Mouse (Mus musculus): ENCODE data around the gene Ankrd17. TPM values are rescaled to one million over a fixed set of nuclear protein-coding genes. Genes with fewer than 3 reads are reported as not detected.

Ankrd17 gene
- polyA plus RNA-seq, 1 experiment from 2014 or later = 16.1 TPM

DNA sequence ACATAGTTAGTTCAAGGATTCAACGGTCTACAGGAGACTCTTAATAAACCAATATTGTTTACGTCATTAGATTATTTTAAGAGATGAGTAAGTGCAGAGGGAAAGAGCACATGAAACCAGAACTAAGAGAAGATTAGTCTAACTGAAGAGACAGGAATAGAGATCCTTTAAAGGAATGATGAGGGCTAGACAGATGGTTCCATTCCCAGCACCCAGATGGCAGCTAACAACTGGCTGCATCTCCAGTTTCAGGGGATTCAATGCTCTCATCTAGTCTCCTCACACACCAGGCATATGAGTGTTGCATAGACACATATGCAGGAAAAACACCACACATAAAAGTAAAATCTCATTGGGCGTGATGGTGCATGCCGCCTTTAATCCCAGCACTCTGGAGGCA is 133.1 kb downstream of the Ankrd17 start:
- H3K27me3 ChIP-seq (replicated peaks; ENCODE audit: control insufficient read depth, insufficient read depth, low read length) = no peaks in the 10 kb centered on the region
- no peaks in the 10 kb centered on the region for H3K9me3 ChIP-seq (ENCODE audit: control insufficient read depth, low read length)
- ATAC-seq = no peak
- WGBS = 93% methylated on average over 4 of the region's 4 CpGs
- H3K27ac ChIP-seq (ENCODE audit: low read length) = no peak overlapping the region
- H3K4me3 ChIP-seq (ENCODE audit: low read length) = no peak overlapping the region
- no peak overlapping the region for H3K4me2 ChIP-seq (ENCODE audit: low read depth, low read length)
- H3K9ac ChIP-seq (ENCODE audit: low read depth, low read length) = no peak overlapping the region
- peaks cover 14% of the 10 kb centered on the region; the same call in 1 of the 2 replicates for H3K36me3 ChIP-seq (ENCODE audit: control insufficient read depth, insufficient read depth, low read length)
- H3K4me1 ChIP-seq (ENCODE audit: control insufficient read depth, insufficient read depth, low read length) = no peaks in the 10 kb centered on the region

DNA sequence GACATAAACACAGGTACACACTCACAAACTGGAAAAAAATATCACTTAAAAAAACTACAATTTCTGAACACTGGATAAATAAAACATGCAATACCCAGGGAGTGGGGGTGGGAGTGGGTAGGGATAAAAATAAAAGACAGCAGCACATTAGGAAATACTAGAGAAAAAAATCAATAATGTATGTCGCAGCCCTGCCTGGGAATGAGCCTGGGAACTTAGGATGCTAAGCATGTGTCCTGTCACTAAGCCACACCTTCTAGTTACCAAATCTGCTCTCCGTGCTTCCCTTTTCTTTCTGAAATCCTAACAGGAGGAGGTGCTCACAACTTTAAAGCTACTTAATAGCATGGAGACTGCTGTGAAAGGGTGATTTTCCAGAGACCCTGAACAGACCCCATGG is 136.6 kb downstream of the Ankrd17 start:
- ATAC-seq = no peak
- H3K4me1 ChIP-seq (ENCODE audit: control insufficient read depth, insufficient read depth, low read length) = peaks cover 1% of the 10 kb centered on the region; the same call in 1 of the 2 replicates
- H3K27ac ChIP-seq (ENCODE audit: low read length) = no peak overlapping the region
- H3K9ac ChIP-seq (ENCODE audit: low read depth, low read length) = no peak overlapping the region
- H3K9me3 ChIP-seq (ENCODE audit: control insufficient read depth, low read length) = no peaks in the 10 kb centered on the region
- no peaks in the 10 kb centered on the region for H3K27me3 ChIP-seq (replicated peaks; ENCODE audit: control insufficient read depth, insufficient read depth, low read length)
- WGBS = 84% methylated on average over 2 of the region's 2 CpGs
- H3K4me2 ChIP-seq (ENCODE audit: low read depth, low read length) = no peak overlapping the region
- H3K4me3 ChIP-seq (ENCODE audit: low read length) = no peak overlapping the region
- H3K36me3 ChIP-seq (ENCODE audit: control insufficient read depth, insufficient read depth, low read length) = peaks cover 10% of the 10 kb centered on the region

DNA sequence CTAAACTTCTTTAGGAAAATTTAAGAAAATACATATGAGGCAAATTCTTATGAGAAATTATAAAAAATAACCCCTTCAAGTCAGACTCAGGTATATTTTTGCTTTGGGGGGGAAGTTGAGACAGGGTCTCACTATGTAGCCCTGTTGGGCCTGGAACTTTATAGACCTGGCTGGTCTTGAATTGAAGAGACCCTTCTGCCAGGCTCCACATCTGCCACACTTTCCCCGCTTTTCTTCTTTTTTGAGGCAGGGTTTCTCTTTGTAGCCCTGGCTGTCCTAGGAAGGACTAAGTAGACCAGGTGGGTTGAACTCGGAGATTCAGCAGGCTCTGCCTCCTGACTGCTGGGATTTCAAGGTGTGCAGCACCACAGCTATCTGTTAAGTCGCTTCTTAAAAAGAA is 139.7 kb downstream of the Ankrd17 start:
- no peak overlapping the region for H3K4me2 ChIP-seq (ENCODE audit: low read depth, low read length)
- 93% methylated on average over 3 of the region's 3 CpGs for WGBS
- peaks cover 7% of the 10 kb centered on the region for H3K36me3 ChIP-seq (ENCODE audit: control insufficient read depth, insufficient read depth, low read length)
- no peaks in the 10 kb centered on the region for H3K27me3 ChIP-seq (replicated peaks; ENCODE audit: control insufficient read depth, insufficient read depth, low read length)
- H3K27ac ChIP-seq (ENCODE audit: low read length) = no peak overlapping the region
- H3K9me3 ChIP-seq (ENCODE audit: control insufficient read depth, low read length) = no peaks in the 10 kb centered on the region
- peaks cover 9% of the 10 kb centered on the region for H3K4me1 ChIP-seq (ENCODE audit: control insufficient read depth, insufficient read depth, low read length)
- ATAC-seq = no peak
- no peak overlapping the region for H3K9ac ChIP-seq (ENCODE audit: low read depth, low read length)
- H3K4me3 ChIP-seq (ENCODE audit: low read length) = no peak overlapping the region

DNA sequence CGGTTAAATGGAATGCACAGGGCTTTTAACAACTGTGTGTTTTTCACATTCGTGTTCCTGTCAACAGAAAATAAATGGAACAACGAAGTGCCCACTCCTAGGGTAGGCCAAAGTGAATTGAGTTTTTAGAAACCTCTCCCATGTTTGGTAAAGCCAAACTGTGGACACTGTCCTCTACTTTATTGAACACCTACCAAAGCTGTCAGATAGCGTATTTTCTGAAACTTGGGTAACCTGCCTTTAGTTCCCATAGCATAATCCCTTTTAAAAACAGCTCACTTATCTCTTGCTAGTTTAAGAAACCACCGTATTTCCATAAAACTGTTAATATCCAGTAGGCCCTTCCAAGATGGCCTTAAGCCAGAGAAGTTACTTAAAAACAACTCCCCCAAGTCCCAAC is 141.6 kb downstream of the Ankrd17 start:
- Histone ChIP-seq H3K9me3 (ENCODE audit: control insufficient read depth, low read length) (no peaks in the 10 kb centered on the region), H3K4me2 (ENCODE audit: low read depth, low read length) (peak overlapping the region; percentile 50), H3K4me1 (ENCODE audit: control insufficient read depth, insufficient read depth, low read length) (peaks cover 9% of the 10 kb centered on the region), H3K27me3 (replicated peaks; ENCODE audit: control insufficient read depth, insufficient read depth, low read length) (no peaks in the 10 kb centered on the region), H3K4me3 (ENCODE audit: low read length) (peak overlapping the region; percentile 93; the same call in 1 of the 2 replicates), H3K9ac (ENCODE audit: low read depth, low read length) (no peak overlapping the region), H3K27ac (ENCODE audit: low read length) (no peak overlapping the region), H3K36me3 (ENCODE audit: control insufficient read depth, insufficient read depth, low read length) (peaks cover 6% of the 10 kb centered on the region; the same call in 1 of the 2 replicates)
- 83% methylated on average over 5 of the region's 5 CpGs for WGBS
- no peak for ATAC-seq

DNA sequence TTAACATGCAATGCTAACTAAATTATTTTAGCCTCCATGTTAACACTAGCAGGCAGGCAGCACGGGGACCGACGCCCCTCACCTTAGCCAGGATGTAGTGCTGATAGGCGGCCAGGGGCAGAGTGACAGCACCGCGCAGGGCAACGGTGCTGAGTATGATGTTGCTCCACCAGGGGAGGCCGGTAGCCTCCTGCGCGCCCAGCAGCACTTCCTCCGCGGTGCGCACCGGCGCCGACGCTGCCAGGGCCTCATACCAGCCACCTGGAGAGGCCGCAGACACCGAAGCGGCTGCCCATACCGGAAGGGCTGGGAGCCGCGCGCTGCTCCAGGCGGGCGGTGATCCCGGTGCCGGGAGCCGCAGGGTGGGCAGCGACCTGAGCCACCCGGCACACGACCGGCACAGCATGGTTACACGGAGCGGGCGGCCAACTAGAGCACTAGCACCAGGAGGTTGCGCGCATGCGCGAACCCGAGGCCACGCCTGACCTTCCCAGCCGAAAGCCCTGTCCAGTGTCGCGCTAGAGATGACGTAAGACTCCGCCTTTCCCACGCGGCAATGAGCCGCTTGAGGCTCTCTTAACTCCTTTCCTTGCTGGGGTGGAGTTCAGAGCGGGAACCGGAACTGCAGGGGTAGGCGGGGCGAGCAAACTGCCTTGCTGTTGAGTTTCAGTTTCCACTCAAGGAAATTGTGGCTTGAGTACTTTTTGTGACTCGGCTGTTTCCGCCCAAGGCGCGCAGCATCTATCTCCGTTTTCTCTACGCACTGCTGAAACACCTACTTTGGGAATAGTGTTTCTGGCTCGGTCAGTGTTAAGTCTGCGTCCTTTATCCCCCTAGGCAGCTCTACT is 142.6 kb downstream of the Ankrd17 start, which contains the start of gene Cox18:
Gene Cox18, minus strand, starts transcription at position 468 of the 848 bp plus-strand sequence.
- H3K9me3 ChIP-seq (ENCODE audit: control insufficient read depth, low read length) = no peaks in the 10 kb centered on the region
- H3K4me3 ChIP-seq (ENCODE audit: low read length) = peak within 1 kb of the TSS; percentile 93
- H3K4me2 ChIP-seq (ENCODE audit: low read depth, low read length) = peak within 1 kb of the TSS; percentile 74
- peaks cover 9% of the 10 kb centered on the region for H3K4me1 ChIP-seq (ENCODE audit: control insufficient read depth, insufficient read depth, low read length)
- peaks cover 3% of the 10 kb centered on the region; the same call in 1 of the 2 replicates for H3K36me3 ChIP-seq (ENCODE audit: control insufficient read depth, insufficient read depth, low read length)
- ATAC-seq = peak; percentile 99
- H3K27ac ChIP-seq (ENCODE audit: low read length) = peak within 1 kb of the TSS; percentile 94
- under 1% methylated on average over 59 of the region's 62 CpGs for WGBS
- H3K9ac ChIP-seq (ENCODE audit: low read depth, low read length) = peak within 1 kb of the TSS; percentile 87
- H3K27me3 ChIP-seq (replicated peaks; ENCODE audit: control insufficient read depth, insufficient read depth, low read length) = no peaks in the 10 kb centered on the region

DNA sequence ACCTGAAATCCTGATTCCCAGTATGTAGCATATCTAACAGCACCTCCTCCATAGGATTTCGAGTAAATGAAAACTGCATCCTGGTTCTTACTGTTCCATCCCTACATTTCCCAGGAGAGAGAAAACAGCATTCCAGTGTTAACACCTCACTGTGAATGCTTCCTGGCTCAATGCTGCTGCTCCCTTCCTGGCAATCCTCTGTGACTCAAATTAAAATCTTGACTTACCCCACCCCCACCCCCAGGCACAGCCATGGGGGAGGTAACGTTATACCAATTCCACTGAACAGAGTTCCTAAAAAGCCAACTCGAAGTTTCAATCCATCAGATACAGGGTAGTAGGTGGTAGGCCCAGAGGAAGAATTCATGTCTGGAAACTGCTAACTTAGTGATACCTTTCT is 143.4 kb downstream of the Ankrd17 start:
- Histone ChIP-seq H3K4me2 (ENCODE audit: low read depth, low read length) (peak overlapping the region; percentile 74), H3K9ac (ENCODE audit: low read depth, low read length) (peak overlapping the region; percentile 87), H3K4me3 (ENCODE audit: low read length) (peak overlapping the region; percentile 93), H3K27me3 (replicated peaks; ENCODE audit: control insufficient read depth, insufficient read depth, low read length) (no peaks in the 10 kb centered on the region), H3K27ac (ENCODE audit: low read length) (no peak overlapping the region), H3K36me3 (ENCODE audit: control insufficient read depth, insufficient read depth, low read length) (peaks cover 3% of the 10 kb centered on the region; the same call in 1 of the 2 replicates), H3K4me1 (ENCODE audit: control insufficient read depth, insufficient read depth, low read length) (peaks cover 9% of the 10 kb centered on the region), H3K9me3 (ENCODE audit: control insufficient read depth, low read length) (no peaks in the 10 kb centered on the region)
- WGBS = 33% methylated on average over 3 of the region's 3 CpGs
- no peak for ATAC-seq

DNA sequence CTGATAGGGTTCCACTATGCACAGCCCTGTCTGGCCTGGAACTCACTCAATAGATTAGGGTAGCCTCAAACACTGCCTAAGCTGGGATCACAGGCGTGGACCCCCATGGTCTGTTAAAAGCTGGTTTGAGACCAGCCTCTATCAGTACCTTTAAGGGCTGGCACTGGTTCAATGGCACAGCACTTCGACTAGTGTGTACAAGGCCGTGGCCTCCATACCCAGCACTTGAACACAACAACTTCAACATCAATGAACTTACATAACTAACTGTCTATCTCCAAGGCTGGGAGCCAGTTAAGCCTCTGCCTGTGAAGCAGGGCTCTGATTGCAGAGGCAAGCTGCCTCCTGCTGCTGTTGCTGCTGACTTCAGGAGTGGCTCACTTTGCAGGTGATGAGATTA is 148.6 kb downstream of the Ankrd17 start:
- Histone ChIP-seq H3K4me3 (ENCODE audit: low read length) (no peak overlapping the region), H3K4me1 (ENCODE audit: control insufficient read depth, insufficient read depth, low read length) (peaks cover 1% of the 10 kb centered on the region), H3K27me3 (replicated peaks; ENCODE audit: control insufficient read depth, insufficient read depth, low read length) (no peaks in the 10 kb centered on the region), H3K9me3 (ENCODE audit: control insufficient read depth, low read length) (no peaks in the 10 kb centered on the region), H3K4me2 (ENCODE audit: low read depth, low read length) (no peak overlapping the region), H3K9ac (ENCODE audit: low read depth, low read length) (no peak overlapping the region), H3K36me3 (ENCODE audit: control insufficient read depth, insufficient read depth, low read length) (peaks cover 20% of the 10 kb centered on the region), H3K27ac (ENCODE audit: low read length) (no peak overlapping the region)
- WGBS = 96% methylated on average over 3 of the region's 3 CpGs
- ATAC-seq = no peak

DNA sequence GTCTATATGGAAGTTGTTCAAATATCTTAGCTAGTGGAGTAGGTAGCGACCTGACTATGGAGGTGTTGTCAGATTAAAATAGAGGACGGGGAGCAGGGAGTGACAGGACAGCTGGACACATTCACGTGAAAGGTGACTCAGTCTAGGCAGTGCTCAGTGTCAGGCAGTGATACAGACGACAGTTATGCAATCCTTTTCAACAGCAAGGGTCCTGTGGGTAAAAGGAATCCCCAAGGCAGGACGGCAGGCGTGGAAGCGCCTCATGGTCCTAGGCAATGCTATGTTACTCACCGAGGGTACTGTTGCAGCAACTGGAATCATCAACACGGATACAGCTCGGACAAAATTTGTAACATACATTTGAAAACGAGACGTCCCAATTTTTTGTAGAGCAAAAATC is 149.2 kb downstream of the Ankrd17 start:
- Histone ChIP-seq H3K9ac (ENCODE audit: low read depth, low read length) (no peak overlapping the region), H3K4me3 (ENCODE audit: low read length) (no peak overlapping the region), H3K36me3 (ENCODE audit: control insufficient read depth, insufficient read depth, low read length) (peaks cover 20% of the 10 kb centered on the region), H3K9me3 (ENCODE audit: control insufficient read depth, low read length) (no peaks in the 10 kb centered on the region), H3K4me2 (ENCODE audit: low read depth, low read length) (no peak overlapping the region), H3K27me3 (replicated peaks; ENCODE audit: control insufficient read depth, insufficient read depth, low read length) (no peaks in the 10 kb centered on the region), H3K27ac (ENCODE audit: low read length) (no peak overlapping the region), H3K4me1 (ENCODE audit: control insufficient read depth, insufficient read depth, low read length) (no peaks in the 10 kb centered on the region)
- WGBS = 91% methylated on average over 12 of the region's 12 CpGs
- no peak for ATAC-seq

DNA sequence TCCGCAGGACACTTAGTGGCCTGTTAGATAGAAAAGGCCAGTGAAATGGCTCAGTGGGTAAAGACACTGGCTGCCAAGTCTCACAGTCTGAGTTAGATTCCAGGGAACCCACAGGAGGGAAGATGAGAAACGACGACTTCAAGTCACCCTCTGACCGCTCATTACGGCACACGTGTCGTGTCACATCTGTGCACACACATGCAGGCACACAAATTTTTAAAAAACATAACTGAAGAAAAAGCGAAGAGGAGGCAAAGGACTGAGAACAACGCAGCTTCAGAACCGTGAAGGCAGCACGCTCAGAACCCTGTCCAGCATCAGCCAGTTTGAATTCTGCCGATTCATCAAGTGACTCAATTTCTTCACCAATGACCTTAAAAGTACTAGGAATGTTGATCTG is 153.0 kb downstream of the Ankrd17 start:
- Histone ChIP-seq H3K27ac (ENCODE audit: low read length) (no peak overlapping the region), H3K9me3 (ENCODE audit: control insufficient read depth, low read length) (no peaks in the 10 kb centered on the region), H3K27me3 (replicated peaks; ENCODE audit: control insufficient read depth, insufficient read depth, low read length) (no peaks in the 10 kb centered on the region), H3K4me3 (ENCODE audit: low read length) (no peak overlapping the region), H3K36me3 (ENCODE audit: control insufficient read depth, insufficient read depth, low read length) (peaks cover 17% of the 10 kb centered on the region), H3K9ac (ENCODE audit: low read depth, low read length) (no peak overlapping the region), H3K4me1 (ENCODE audit: control insufficient read depth, insufficient read depth, low read length) (no peaks in the 10 kb centered on the region), H3K4me2 (ENCODE audit: low read depth, low read length) (no peak overlapping the region)
- WGBS = 95% methylated on average over 12 of the region's 12 CpGs
- no peak for ATAC-seq
